Mouse (Mus musculus): Measurements from ENCODE around the gene Nin.

DNA sequence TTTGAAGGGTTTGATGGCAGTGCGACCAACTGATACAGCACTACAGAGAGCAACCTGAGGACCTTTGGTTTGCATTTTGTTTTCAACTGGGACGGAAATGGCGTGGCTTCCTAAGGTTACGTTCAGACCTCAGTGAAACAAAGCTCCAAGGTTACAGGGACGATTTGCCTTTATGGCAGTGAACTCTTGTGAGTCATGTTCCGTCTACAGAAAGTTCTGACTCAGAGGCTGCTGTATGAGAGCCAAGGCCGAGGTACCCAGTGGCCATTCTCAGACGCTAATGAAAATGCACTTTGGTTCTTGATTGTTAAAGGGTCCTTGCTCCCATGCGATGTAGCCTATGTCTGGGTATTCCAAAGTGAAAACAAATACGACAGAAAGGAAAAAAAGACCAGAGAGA lies 3.6 kb upstream of the Nin start:
- TF ChIP-seq CTCF (IDR thresholded peaks at IDR 0.05) (no peak), EP300 (IDR thresholded peaks at IDR 0.05; ENCODE audit: insufficient read depth, low read depth, low read length) (no peak)

Data from heart, adult 2 months (tissue).